Mouse (Mus musculus): ENCODE measurements around the gene Shc2.

- TF ChIP-seq CTCF (IDR thresholded peaks at IDR 0.05; ENCODE audit: extremely low read depth, insufficient read length, insufficient replicate concordance, low read depth, low read length) (no peak), POLR2A (IDR thresholded peaks at IDR 0.05; ENCODE audit: low read depth, low read length) (no peak)
Observed at GRCm38 (mm10) chr10:79597936-79598230, 39.8 kb downstream of the Shc2 start.
